Mouse (Mus musculus) MEL (cell line): ENCODE measurements around the gene Plcxd1. TPM values are rescaled to one million over a fixed set of nuclear protein-coding genes. Genes with fewer than 3 reads are reported as not detected.

Experiments
- DNase-seq: peaks from one replicate; pipeline ENCODE4 v3.0.0; 2011; ENCODE audit warnings: low read depth, low spot score
- H3K27ac ChIP-seq: 2 replicates; pipeline ENCODE4 v1.5.1; 2012; ENCODE audit warnings: low read depth, mild to moderate bottlenecking, control low read depth, low read length, moderate library complexity; ENCODE audit not compliant: control insufficient read depth
- H3K27me3 ChIP-seq, 2 experiments: fragments of 150-350 bp in 1 of 2; sonication (generic) in 1 of 2; 2 replicates each; pipeline ENCODE4 v1.6.1; 2012; ENCODE audit warnings: low read length in 2 of 2, mild to moderate bottlenecking in 2 of 2, improper control_type of control experiment in 1 of 2, moderate library complexity in 1 of 2; ENCODE audit not compliant: insufficient read depth in 2 of 2, control insufficient read depth in 1 of 2
- H3K36me3 ChIP-seq, 2 experiments: 2 replicates each; pipeline ENCODE4 v1.6.1; 2012 to 2014; ENCODE audit warnings: low read length in 2 of 2, improper control_type of control experiment in 1 of 2, inconsistent platforms in 1 of 2, mild to moderate bottlenecking in 1 of 2; ENCODE audit not compliant: insufficient read depth in 2 of 2, control insufficient read depth in 1 of 2
- H3K4me1 ChIP-seq, 2 experiments: fragments of 150-350 bp in 1 of 2; sonication (generic) in 1 of 2; 2 replicates each; pipeline ENCODE4 v1.6.1; 2012; ENCODE audit warnings: low read length in 2 of 2, improper control_type of control experiment in 1 of 2, mild to moderate bottlenecking in 1 of 2; ENCODE audit not compliant: insufficient read depth in 2 of 2, control insufficient read depth in 1 of 2
- H3K4me3 ChIP-seq, 2 experiments: fragments of 150-350 bp in 1 of 2; sonication (generic) in 1 of 2; 2 replicates each; pipeline ENCODE4 v1.5.1; 2012; ENCODE audit warnings: low read depth in 2 of 2, low read length in 2 of 2, mild to moderate bottlenecking in 2 of 2, moderate library complexity in 2 of 2, control low read depth in 1 of 2, improper control_type of control experiment in 1 of 2; ENCODE audit not compliant: control insufficient read depth in 1 of 2, insufficient read depth in 1 of 2
- H3K79me2 ChIP-seq: 2 replicates; pipeline ENCODE4 v1.6.1; 2012; ENCODE audit warnings: mild to moderate bottlenecking, low read length, moderate library complexity; ENCODE audit not compliant: control insufficient read depth, poor library complexity, insufficient read depth
- H3K9ac ChIP-seq: 2 replicates; pipeline ENCODE4 v1.6.1; 2012; ENCODE audit warnings: low read depth, mild to moderate bottlenecking, control low read depth, low read length, moderate library complexity; ENCODE audit not compliant: control insufficient read depth, poor library complexity, severe bottlenecking
- H3K9me3 ChIP-seq: fragments of 150-350 bp; sonication (generic); replicated peaks from 2 replicates; pipeline ENCODE4 v1.6.1; 2012; ENCODE audit warnings: mild to moderate bottlenecking, low read length, improper control_type of control experiment, moderate library complexity; ENCODE audit not compliant: insufficient read depth
- CHD1 ChIP-seq: IDR thresholded peaks from 2 replicates; pipeline ENCODE4 v1.6.1; 2012; ENCODE audit warnings: low read depth, mild to moderate bottlenecking, inconsistent platforms, low read length, improper control_type of control experiment
- CHD2 ChIP-seq: IDR thresholded peaks from 2 replicates; pipeline ENCODE4 v1.6.1; 2011; ENCODE audit warnings: low read length, improper control_type of control experiment
- E2F4 ChIP-seq: IDR thresholded peaks from 2 replicates; pipeline ENCODE4 v1.6.1; 2011; ENCODE audit warnings: low read depth, low read length, improper control_type of control experiment, borderline replicate concordance
- ELF1 ChIP-seq: IDR thresholded peaks from 2 replicates; pipeline ENCODE4 v1.6.1; 2014; ENCODE audit warnings: low read depth, mild to moderate bottlenecking, inconsistent platforms, low read length, improper control_type of control experiment, moderate library complexity
- EP300 ChIP-seq, 2 experiments: IDR thresholded peaks; 2 replicates each; pipeline ENCODE4 v1.6.1; 2011; ENCODE audit warnings: improper control_type of control experiment in 2 of 2, low read length in 2 of 2, low read depth in 1 of 2, mild to moderate bottlenecking in 1 of 2
- ETS1 ChIP-seq: IDR thresholded peaks from 2 replicates; pipeline ENCODE4 v1.6.1; 2012; ENCODE audit warnings: low read depth, mild to moderate bottlenecking, inconsistent platforms, low read length, improper control_type of control experiment, moderate library complexity
- GABPA ChIP-seq: IDR thresholded peaks from 2 replicates; pipeline ENCODE4 v1.6.1; 2012; ENCODE audit warnings: low read depth, mild to moderate bottlenecking, inconsistent platforms, low read length, improper control_type of control experiment, moderate library complexity
- GATA1 ChIP-seq: IDR thresholded peaks from 2 replicates; pipeline ENCODE4 v1.6.1; 2011; ENCODE audit warnings: low read depth, low read length, improper control_type of control experiment
- HCFC1 ChIP-seq: IDR thresholded peaks from 2 replicates; pipeline ENCODE4 v1.6.1; 2012; ENCODE audit warnings: low read depth, mild to moderate bottlenecking, inconsistent platforms, low read length, improper control_type of control experiment, moderate library complexity
- MAX ChIP-seq: IDR thresholded peaks from 2 replicates; pipeline ENCODE4 v1.6.1; 2011; ENCODE audit warnings: low read length, improper control_type of control experiment
- MAZ ChIP-seq: IDR thresholded peaks from 2 replicates; pipeline ENCODE4 v1.6.1; 2012; ENCODE audit warnings: low read depth, mild to moderate bottlenecking, inconsistent platforms, low read length, improper control_type of control experiment
- MXI1 ChIP-seq: IDR thresholded peaks from 2 replicates; pipeline ENCODE4 v1.6.1; 2011; ENCODE audit warnings: mild to moderate bottlenecking, low read depth, low read length, improper control_type of control experiment
- MYC ChIP-seq: IDR thresholded peaks from 2 replicates; pipeline ENCODE4 v1.6.1; 2011; ENCODE audit warnings: low read depth, mild to moderate bottlenecking, low read length, improper control_type of control experiment, moderate library complexity
- NELFE ChIP-seq: IDR thresholded peaks from 2 replicates; pipeline ENCODE4 v1.6.1; 2011; ENCODE audit warnings: low read depth, low read length, improper control_type of control experiment
- NRF1 ChIP-seq: IDR thresholded peaks from 2 replicates; pipeline ENCODE4 v1.6.1; 2014; ENCODE audit warnings: low read depth, mild to moderate bottlenecking, inconsistent platforms, low read length, improper control_type of control experiment, moderate library complexity; ENCODE audit not compliant: poor library complexity, insufficient read depth, severe bottlenecking
- POLR2A ChIP-seq, 2 experiments: IDR thresholded peaks; 2 replicates each; pipeline ENCODE4 v1.6.1; 2011 to 2012; ENCODE audit warnings: low read length in 2 of 2, mild to moderate bottlenecking in 2 of 2, control low read depth in 1 of 2, improper control_type of control experiment in 1 of 2, low read depth in 1 of 2, moderate library complexity in 1 of 2; ENCODE audit not compliant: control insufficient read depth in 1 of 2, insufficient read depth in 1 of 2, poor library complexity in 1 of 2
- POLR2AphosphoS2 ChIP-seq: IDR thresholded peaks from 2 replicates; pipeline ENCODE4 v1.6.1; 2011; ENCODE audit warnings: low read length, improper control_type of control experiment
- POLR2AphosphoS5 ChIP-seq: IDR thresholded peaks from 2 replicates; pipeline ENCODE4 v1.6.1; 2012; ENCODE audit warnings: low read depth, borderline replicate concordance, mild to moderate bottlenecking, inconsistent platforms, low read length, moderate library complexity, mixed read lengths
- RAD21 ChIP-seq: IDR thresholded peaks from 2 replicates; pipeline ENCODE4 v1.6.1; 2011; ENCODE audit warnings: mild to moderate bottlenecking, low read depth, low read length, improper control_type of control experiment
- RCOR1 ChIP-seq: IDR thresholded peaks from 2 replicates; pipeline ENCODE4 v1.6.1; 2012; ENCODE audit warnings: low read depth, mild to moderate bottlenecking, inconsistent platforms, low read length, improper control_type of control experiment
- SIN3A ChIP-seq: IDR thresholded peaks from 2 replicates; pipeline ENCODE4 v1.6.1; 2012; ENCODE audit warnings: low read length, improper control_type of control experiment, inconsistent platforms
- SMC3 ChIP-seq: IDR thresholded peaks from 2 replicates; pipeline ENCODE4 v1.6.1; 2011; ENCODE audit warnings: low read depth, low read length, improper control_type of control experiment
- TBP ChIP-seq: IDR thresholded peaks from 2 replicates; pipeline ENCODE4 v1.8.0; 2011; ENCODE audit warnings: low read depth, low read length, improper control_type of control experiment
- TCF12 ChIP-seq: IDR thresholded peaks from 2 replicates; pipeline ENCODE4 v1.6.1; 2014; ENCODE audit warnings: low read depth, mild to moderate bottlenecking, inconsistent platforms, low read length, improper control_type of control experiment, moderate library complexity
- UBTF ChIP-seq: IDR thresholded peaks from 2 replicates; pipeline ENCODE4 v1.6.1; 2012; ENCODE audit warnings: low read depth, mild to moderate bottlenecking, inconsistent platforms, low read length, improper control_type of control experiment, moderate library complexity, borderline replicate concordance; ENCODE audit not compliant: insufficient read depth
- USF1 ChIP-seq: IDR thresholded peaks from 2 replicates; pipeline ENCODE4 v1.6.1; 2014; ENCODE audit warnings: low read depth, mild to moderate bottlenecking, inconsistent platforms, low read length, improper control_type of control experiment, moderate library complexity
- ZMIZ1 ChIP-seq: IDR thresholded peaks from 2 replicates; pipeline ENCODE4 v1.6.1; 2012; ENCODE audit warnings: low read depth, mild to moderate bottlenecking, inconsistent platforms, low read length, improper control_type of control experiment, moderate library complexity
- ZNF384 ChIP-seq: IDR thresholded peaks from 2 replicates; pipeline ENCODE4 v1.6.1; 2012; ENCODE audit warnings: low read depth, mild to moderate bottlenecking, inconsistent platforms, low read length, improper control_type of control experiment
- polyA plus RNA-seq, 2 experiments: library from polyadenylated mRNA; stranded (reverse) in 1 of 2; unstranded in 1 of 2; fragments of >175 nt in 1 of 2; fragments of >200 nt in 1 of 2; gene quantifications; 2 replicates each; pipeline versions ENCODE4 v1.2.1 to v1.2.4; 2012; ENCODE audit warnings: low replicate concordance in 2 of 2, low read depth in 1 of 2; ENCODE audit not compliant: insufficient read length in 2 of 2, insufficient read depth in 1 of 2, missing spikeins in 1 of 2
- total RNA-seq: library from RNA; depleted of rRNA; stranded (reverse); fragments of 300-350 nt; gene quantifications from 2 replicates; pipeline ENCODE4 v1.2.3, GENCODE M21; 2012

Gene Plcxd1
- total and polyA plus RNA-seq, 3 experiments = 0.77 to 2.5 TPM; not detected in 1

GRCm38 (mm10) chr5:110094030-110094846 is 5.5 kb upstream of the Plcxd1 start, which contains the start of gene Gm35315:
Gm35315 (minus strand) TSS chr5:110094420.
- peak; percentile 98 for DNase-seq

DNA sequence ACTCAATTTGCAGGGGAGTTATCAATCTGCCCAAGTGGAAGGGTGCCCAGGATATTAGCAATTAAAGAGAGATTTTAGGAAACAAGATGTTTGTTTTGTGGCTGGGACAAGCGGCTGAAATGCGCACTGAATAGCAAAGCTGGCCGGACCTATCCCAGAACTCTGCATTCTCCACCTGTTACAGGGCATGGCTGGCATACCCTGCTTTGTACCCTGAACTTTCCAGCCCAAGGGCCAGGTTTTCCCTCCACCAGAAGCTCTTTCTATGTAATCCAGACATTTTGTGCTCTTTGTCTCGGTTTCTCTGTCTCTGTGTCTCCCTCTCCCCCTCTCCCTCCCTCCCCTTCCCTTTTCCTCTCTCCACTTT is 4.9 kb upstream of the Plcxd1 start:
- Histone ChIP-seq H3K9ac (peak overlapping the region; percentile 75), H3K4me1 (peaks cover 1 to 5% of the 10 kb centered on the region in 2 experiments; a peak in 1 of 4 replicates), H3K36me3 (0 out of 4 replicates have a peak, but pooled peaks cover 0 to 2% of the 10 kb centered on the region in 2 experiments), H3K79me2 (no peaks in the 10 kb centered on the region; the same call in 1 of the 2 replicates), H3K9me3 (no peaks in the 10 kb centered on the region), H3K27me3 (no peaks in the 10 kb centered on the region), H3K27ac (peak overlapping the region; percentile 75), H3K4me3 (peak overlapping the region; percentile 68 to 82)
- DNase-seq = no peak
- 0 out of 4 replicates have a peak, but pooled peaks of 1 of the 2 experiments have one; percentile 9 for TF ChIP-seq POLR2A (IDR thresholded peaks at IDR 0.05; ENCODE audit: control insufficient read depth in 1 of 2, insufficient read depth in 1 of 2, low read depth in 1 of 2, low read length in 2 of 2, poor library complexity in 1 of 2)
- TF ChIP-seq GABPA = no peak
- TF ChIP-seq UBTF = no peak
- TF ChIP-seq ELF1 = no peak

More at GRCm38 (mm10) chr5:110094030-110094846, 5.5 kb upstream of the Plcxd1 start, which contains the start of gene Gm35315:
- peak within 1 kb of the TSS; percentile 75 for H3K9ac ChIP-seq
- H3K4me1 ChIP-seq = peaks cover 1 to 5% of the 10 kb centered on the region in 2 experiments; a peak in 1 of 4 replicates
- 0 out of 4 replicates have a peak, but pooled peaks cover 0 to 2% of the 10 kb centered on the region in 2 experiments for H3K36me3 ChIP-seq
- TF ChIP-seq TCF12 = peak; percentile 42; the same call in 1 of the 2 replicates
- no peak; the same call in 1 of the 2 replicates for TF ChIP-seq E2F4
- 0 out of 2 replicates have a peak, but pooled peaks have one; percentile 57 for TF ChIP-seq CHD1
- TF ChIP-seq GATA1 = peak; percentile 79
- TF ChIP-seq MAX = peak; percentile 79
- peak; percentile 43; the same call in 1 of the 2 replicates for TF ChIP-seq POLR2AphosphoS5
- peak; percentile 88 for TF ChIP-seq TBP
- TF ChIP-seq CHD2 = peak; percentile 51; the same call in 1 of the 2 replicates
- TF ChIP-seq MAZ = no peak
- TF ChIP-seq POLR2AphosphoS2 = peak; percentile 72
- peak; percentile 58 for TF ChIP-seq ETS1
- TF ChIP-seq HCFC1 = peak; percentile 71
- TF ChIP-seq RCOR1 = no peak
- TF ChIP-seq NELFE = peak; percentile 74
- TF ChIP-seq NRF1 = peak; percentile 70
- TF ChIP-seq MYC = peak; percentile 93; the same call in 1 of the 2 replicates
- no peak for TF ChIP-seq SMC3
- peak; percentile 83 for TF ChIP-seq ZMIZ1
- peak; percentile 91 for TF ChIP-seq MXI1
- TF ChIP-seq ZNF384 = no peak
- peak in 1 of 2 experiments; percentile 15; a peak in 1 of 4 replicates for TF ChIP-seq EP300 (IDR thresholded peaks at IDR 0.05; ENCODE audit: low read depth in 1 of 2, low read length in 2 of 2)
- peak; percentile 77 for TF ChIP-seq SIN3A
- 0 out of 2 replicates have a peak, but pooled peaks have one; percentile 34 for TF ChIP-seq USF1
- TF ChIP-seq ELF1 = peak; percentile 87
- TF ChIP-seq POLR2A (IDR thresholded peaks at IDR 0.05; ENCODE audit: control insufficient read depth in 1 of 2, insufficient read depth in 1 of 2, low read depth in 1 of 2, low read length in 2 of 2, poor library complexity in 1 of 2) = peak in 1 of 2 experiments; percentile 88; a peak in 2 of 4 replicates
- TF ChIP-seq RAD21 = no peak
- H3K27me3 ChIP-seq = no peaks in the 10 kb centered on the region
- peak within 1 kb of the TSS; percentile 75 for H3K27ac ChIP-seq
- H3K9me3 ChIP-seq = no peaks in the 10 kb centered on the region
- peak within 1 kb of the TSS; percentile 68 to 82 for H3K4me3 ChIP-seq
- H3K79me2 ChIP-seq = no peaks in the 10 kb centered on the region; the same call in 1 of the 2 replicates
